Mouse (Mus musculus) midbrain, embryonic 14.5 days (tissue): ENCODE results near the gene Gm10406. TPM values are rescaled to one million over a fixed set of nuclear protein-coding genes. Genes with fewer than 3 reads are reported as not detected.
"Not testable (repeated sequence)": the region's sequence is repeated elsewhere in the genome, so short reads cannot be mapped to it uniquely, and the experiment has no call there.

Experiments
- ATAC-seq: fragments of 200-750 bp; cut with Nextera tagmentation; 2 replicates; pipeline ENCODE4 v1.8.0; 2017; ENCODE audit warnings: moderate number of reproducible peaks, moderate library complexity; ENCODE audit not compliant: low FRiP score, low TSS enrichment
- DNase-seq: peaks from one replicate; pipeline ENCODE4 v3.0.0-alpha.2; 2015
- H3K27ac ChIP-seq: fragments of 300-500 bp; sonication (generic); replicated peaks from 2 replicates; pipeline ENCODE4 v1.5.1; 2014; ENCODE audit warnings: mild to moderate bottlenecking, low read depth, low read length, moderate library complexity
- H3K27me3 ChIP-seq: fragments of 300-500 bp; sonication (generic); 2 replicates; pipeline ENCODE4 v1.6.1; 2014; ENCODE audit warnings: low read length, control low read depth, mixed read lengths; ENCODE audit not compliant: control insufficient read depth, insufficient read depth
- H3K36me3 ChIP-seq: fragments of 300-500 bp; sonication (generic); 2 replicates; pipeline ENCODE4 v1.6.1; 2014; ENCODE audit warnings: low read length, control low read depth; ENCODE audit not compliant: control insufficient read depth, insufficient read depth
- H3K4me1 ChIP-seq: fragments of 300-500 bp; sonication (generic); 2 replicates; pipeline ENCODE4 v1.6.1; 2014; ENCODE audit warnings: mild to moderate bottlenecking, antibody characterized with exemption, low read length, control low read depth; ENCODE audit not compliant: control insufficient read depth, insufficient read depth
- H3K4me2 ChIP-seq: fragments of 300-500 bp; sonication (generic); 2 replicates; pipeline ENCODE4 v1.6.1; 2014; ENCODE audit warnings: mild to moderate bottlenecking, low read length, moderate library complexity
- H3K4me3 ChIP-seq: fragments of 300-500 bp; sonication (generic); replicated peaks from 2 replicates; pipeline ENCODE4 v1.5.1; 2014; ENCODE audit warnings: low read depth, low read length
- H3K9ac ChIP-seq: fragments of 300-500 bp; sonication (generic); replicated peaks from 2 replicates; pipeline ENCODE4 v1.6.1; 2014; ENCODE audit warnings: mild to moderate bottlenecking, low read length, moderate library complexity
- H3K9me3 ChIP-seq: fragments of 300-500 bp; sonication (generic); 2 replicates; pipeline ENCODE4 v1.6.1; 2016; ENCODE audit warnings: low read length, control low read depth, mixed read lengths; ENCODE audit not compliant: control insufficient read depth
- WGBS: fragments of 180-500 bp; shearing (Covaris S2); extraction: QIAGEN DNeasy Blood & Tissue Kit; methylation state at CpG from one replicate; pipeline ENCODE4 v1.1.7; 2014; 5-methylcytosine and 5-hydroxymethylcytosine counted together
- polyA plus RNA-seq: library from polyadenylated mRNA; unstranded; fragments of >200 nt; fragmentation: Nextera tagmentation; extraction: Ambion mirVana; gene quantifications from 2 replicates; pipeline ENCODE4 v1.2.1, GENCODE M21; 2014

The Gm10406 gene
- polyA plus RNA-seq, result 4.9 and 5.6 TPM in 2 replicates

DNA sequence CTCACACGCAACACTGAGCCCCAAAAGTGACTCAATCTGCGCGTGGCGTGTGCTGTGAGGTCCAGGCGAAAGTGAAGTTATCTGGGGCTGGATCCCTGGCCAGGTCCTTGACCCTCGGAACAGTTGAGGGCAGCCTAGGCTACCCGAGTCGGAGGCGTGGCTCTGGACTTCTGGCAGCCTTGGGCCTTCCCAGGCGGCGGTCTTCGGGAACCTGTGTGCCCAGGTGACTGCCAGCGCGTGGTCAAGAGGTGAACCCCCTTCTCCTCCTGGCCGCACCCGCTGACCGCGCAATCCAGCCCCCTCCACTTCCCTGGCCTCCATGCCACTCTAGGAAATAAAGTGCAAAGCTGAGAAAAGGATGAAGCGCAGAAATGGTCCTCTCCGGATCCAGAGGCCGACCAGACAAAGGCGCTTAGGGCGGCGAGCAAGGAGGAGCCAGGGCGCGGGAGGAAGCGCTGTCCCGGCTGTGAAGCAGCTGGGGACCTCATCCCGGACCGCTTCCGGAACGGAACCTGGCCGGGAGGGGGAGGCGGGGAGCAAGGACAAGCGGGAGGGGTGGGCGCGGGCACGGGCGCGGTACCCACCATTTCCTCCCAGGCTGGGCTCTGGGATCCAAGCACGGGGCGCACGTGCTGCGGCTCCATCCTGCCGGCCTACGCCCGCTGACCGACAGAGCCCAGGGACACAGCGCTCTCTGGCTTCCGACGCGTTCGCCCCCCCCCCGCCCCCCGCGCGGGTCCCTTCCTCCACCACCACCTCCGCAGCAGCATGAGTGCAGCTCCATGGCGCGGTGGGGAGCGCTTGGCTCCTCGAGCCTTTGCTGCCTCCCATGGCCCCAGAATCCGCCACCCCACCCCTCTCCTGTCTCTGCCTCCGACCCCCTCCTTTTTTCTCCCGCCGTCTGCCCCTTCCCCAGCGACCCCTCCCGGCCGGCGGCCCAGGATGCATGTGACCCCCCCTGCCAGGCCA, at the start of gene Gm10406:
Gene Gm10406 (minus strand): TSS at position 669 of the 969 bp plus-strand sequence.
- WGBS, result 2% methylated on average over 58 of the region's 70 CpGs

DNA sequence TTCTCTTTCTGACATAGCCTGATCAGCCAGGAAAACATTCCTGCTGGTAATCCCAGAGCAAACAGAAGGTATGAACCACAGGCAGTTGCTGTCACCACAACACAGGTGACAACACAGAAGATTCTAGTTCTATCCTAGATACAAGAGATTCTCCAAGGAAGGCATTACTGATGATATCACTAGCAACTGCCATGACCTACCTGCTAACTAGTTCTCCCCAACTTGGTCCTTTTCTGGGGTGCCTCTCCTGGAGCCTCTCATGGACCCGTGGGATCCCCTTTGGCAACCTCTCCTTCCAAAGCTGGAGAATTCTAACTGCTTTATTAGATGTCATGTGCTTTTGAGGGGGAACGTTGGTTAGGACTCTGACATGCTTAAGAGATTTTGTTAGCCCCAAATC, 17.6 kb upstream of the Gm10406 start, which contains the start of gene Gm3685:
Gene Gm3685 (minus strand): TSS at position 101 of the 400 bp plus-strand sequence.
- H3K27ac ChIP-seq, H3K4me2 ChIP-seq, H3K9ac ChIP-seq, ATAC-seq, H3K4me1 ChIP-seq, H3K9me3 ChIP-seq, H3K4me3 ChIP-seq, H3K36me3 ChIP-seq, DNase-seq, H3K27me3 ChIP-seq: not testable (repeated sequence)
- WGBS, result no CpG with 5 or more reads among the region's 2 CpGs

More for the DNA sequence above, at the start of gene Gm10406:
- H3K9ac ChIP-seq, result peak within 1 kb of the TSS; percentile 71
- peak; percentile 47 for DNase-seq
- ATAC-seq, H3K36me3 ChIP-seq, H3K4me1 ChIP-seq, H3K27me3 ChIP-seq, H3K9me3 ChIP-seq: not testable (repeated sequence)
- H3K27ac ChIP-seq, result peak within 1 kb of the TSS; percentile 74
- H3K4me2 ChIP-seq, result peak within 1 kb of the TSS; percentile 67
- peak within 1 kb of the TSS; percentile 45 for H3K4me3 ChIP-seq

DNA sequence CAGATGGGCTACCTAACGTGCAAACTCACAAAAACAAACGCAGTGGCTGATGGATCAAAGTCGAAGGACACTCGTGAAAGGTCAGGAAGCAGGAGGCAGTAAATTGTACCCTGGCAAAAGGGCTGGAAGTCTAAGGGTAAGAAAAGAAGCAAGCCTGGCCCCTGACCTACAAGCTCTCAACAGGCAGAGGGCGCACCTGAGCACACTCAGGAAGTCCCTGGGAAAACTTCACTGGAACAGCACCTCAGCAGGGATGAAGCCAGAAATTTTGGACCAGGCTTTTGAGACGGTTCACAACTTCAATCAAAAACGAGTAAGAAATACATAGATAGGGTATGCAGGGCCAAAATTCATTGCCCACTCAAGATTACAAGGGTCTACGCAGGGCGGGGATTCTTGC, 975 bp downstream of the Gm10406 start:
- not testable (repeated sequence) for H3K27ac ChIP-seq, H3K9ac ChIP-seq, H3K36me3 ChIP-seq, ATAC-seq, DNase-seq, H3K4me1 ChIP-seq, H3K4me3 ChIP-seq, H3K27me3 ChIP-seq, H3K9me3 ChIP-seq
- peak overlapping the region; percentile 67 for H3K4me2 ChIP-seq
- WGBS, result 4% methylated on average over 9 of the region's 9 CpGs

DNA sequence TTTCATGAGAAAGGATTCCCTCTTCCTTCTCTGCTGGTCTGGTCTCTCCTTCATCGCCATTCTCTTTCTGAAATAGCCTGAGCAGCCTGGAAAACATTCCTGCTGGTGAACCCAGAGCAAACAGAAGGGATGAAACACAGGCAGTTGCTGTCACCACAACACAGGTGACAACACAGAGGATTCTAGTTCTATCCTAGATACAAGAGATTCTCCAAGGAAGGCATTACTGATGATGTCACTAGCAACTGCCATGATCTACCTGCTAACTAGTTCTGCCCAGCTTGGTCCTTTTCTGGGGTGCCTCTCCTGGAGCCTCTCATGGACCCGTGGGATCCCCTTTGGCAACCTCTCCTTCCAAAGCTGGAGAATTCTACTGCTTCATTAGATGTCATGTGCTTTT, 53.5 kb downstream of the Gm10406 start, which contains the start of gene Gm6356:
Gene Gm6356 (minus strand): TSS at position 101 of the 400 bp plus-strand sequence.
- H3K36me3 ChIP-seq, ATAC-seq, H3K27ac ChIP-seq, H3K9ac ChIP-seq, H3K4me1 ChIP-seq, H3K4me3 ChIP-seq, H3K27me3 ChIP-seq, DNase-seq, H3K9me3 ChIP-seq, H3K4me2 ChIP-seq: not testable (repeated sequence)
- WGBS, result 64% methylated on average over 1 of the region's 2 CpGs

Other genes starting within 250 kb of the Gm10406 start
- gene Gm3642, start 187.1 kb downstream of the Gm10406 start, polyA plus RNA-seq, result not detected in 2 replicates
- 11.7 and 14.4 TPM in 2 replicates for gene Gm3667, start 137.5 kb downstream of the Gm10406 start, polyA plus RNA-seq
- gene Gm6356, start 53.6 kb downstream of the Gm10406 start, polyA plus RNA-seq, result not detected in 2 replicates
- not detected in 2 replicates for gene Gm3685, start 17.5 kb upstream of the Gm10406 start, polyA plus RNA-seq
- gene Gm3696, start 73.2 kb upstream of the Gm10406 start, polyA plus RNA-seq, result 8.6 and 9.2 TPM in 2 replicates
- not detected in 2 replicates for gene Gm6676, start 98.0 kb upstream of the Gm10406 start, polyA plus RNA-seq
- 9.8 and 13.5 TPM in 2 replicates for gene Gm3512, start 147.1 kb upstream of the Gm10406 start, polyA plus RNA-seq
- gene Gm16434, start 167.1 kb upstream of the Gm10406 start, polyA plus RNA-seq, result not detected in 2 replicates
- gene Gm3727, start 237.3 kb upstream of the Gm10406 start, polyA plus RNA-seq, result not detected in 2 replicates